ENCODE assay signal across 8 mouse cellular contexts in genomic region chr9:61860147-61860546, GRCm38 (mm10).
DNase-seq lines count a peak whose midpoint lies in the region; ATAC-seq lines count a peak whose summit lies in the region.

No protein-coding gene starts in this region.

- DNase-seq in frontal cortex, postnatal 36 days (ENCODE audit: low spot score in 2 of 2), result peak; percentile 27 to 68
- DNase-seq in 416B (ENCODE audit: low read depth) (peak; percentile 82), ZHBTc4 (ENCODE audit: low read depth, low spot score) (peak; percentile 78)
- peak; percentile 54 for DNase-seq in embryo, embryonic 9.5 days (ENCODE audit: extremely low spot score)
- peak; percentile 79 for DNase-seq in kidney, postnatal 14 days
- peak; percentile 84 for DNase-seq in lung, postnatal 36 days
- peak; percentile 81 for DNase-seq in testis, postnatal 10 days (ENCODE audit: low spot score)

- no peak for ATAC-seq in frontal cortex, adult (ENCODE audit: low TSS enrichment)
